Comparison of ENCODE assay signal across 25 mouse cellular contexts in genomic region chr15:40361849-40362533, GRCm38 (mm10).
DNase-seq lines count a peak whose midpoint lies in the region; ATAC-seq lines count a peak whose summit lies in the region.
"Had no signal": no experiment of that assay in that cellular context is flagged by ENCODE, and none has a peak within 500 bp of the region (broad histone marks: within the 10 kb centered on the region; RNA-seq: fewer than 3 reads in every experiment).

No protein-coding gene starts in this region.

- ATAC-seq in cerebellum, adult (ENCODE audit: insufficient number of reproducible peaks, low FRiP score, low TSS enrichment), result peak; percentile 95
- ATAC-seq in kidney, embryonic 16.5 days (ENCODE audit: low FRiP score, low TSS enrichment), result no peak
- ATAC-seq: forebrain, embryonic 14.5 days; liver, embryonic 12.5 days; liver, postnatal 0 days had no signal

- no peaks in the 10 kb centered on the region for H3K36me3 ChIP-seq in kidney, embryonic 16.5 days (ENCODE audit: insufficient read depth, low read length)
- H3K36me3 ChIP-seq: embryonic facial prominence, embryonic 12.5 days; heart, embryonic 12.5 days; hindbrain, embryonic 15.5 days; limb, embryonic 13.5 days; liver, embryonic 12.5 days; neural tube, embryonic 13.5 days had no signal

- no peak overlapping the region for H3K9ac ChIP-seq in kidney, embryonic 16.5 days (replicated peaks; ENCODE audit: low read length)
- H3K9ac ChIP-seq: embryonic facial prominence, embryonic 12.5 days; heart, embryonic 12.5 days; hindbrain, embryonic 15.5 days; limb, embryonic 13.5 days; liver, embryonic 12.5 days; liver, postnatal 0 days; neural tube, embryonic 13.5 days had no signal

- 0 out of 2 replicates have a peak, but pooled peaks cover 2% of the 10 kb centered on the region for H3K4me1 ChIP-seq in kidney, embryonic 16.5 days (ENCODE audit: insufficient read depth, low read length)
- H3K4me1 ChIP-seq: embryonic facial prominence, embryonic 12.5 days; hindbrain, embryonic 15.5 days; limb, embryonic 13.5 days; liver, embryonic 12.5 days; neural tube, embryonic 13.5 days had no signal

- DNase-seq in brain, adult 2 months (ENCODE audit: low read depth, low spot score), result peak; percentile 98
- peak; percentile 84 for DNase-seq in cerebellum, adult 8-10 months
- peak; percentile 86 to 87 for DNase-seq in cerebellum, postnatal 25 days
- DNase-seq in layer of hippocampus, adult 9-10 months (ENCODE audit: low spot score), result no peak
- DNase-seq: adrenal gland, postnatal 36 days; B cell, adult 2 months; embryo, embryonic 11 days; heart, adult 2 months; kidney, adult 2 months; liver, postnatal 0 days; lung, postnatal 36 days; retina, postnatal 1 day; right cerebral cortex, postnatal 14 days; thymus, postnatal 4 days had no signal

- H3K27me3 ChIP-seq in kidney, embryonic 16.5 days (ENCODE audit: insufficient read depth, low read length), result no peaks in the 10 kb centered on the region
- H3K27me3 ChIP-seq: embryonic facial prominence, embryonic 12.5 days; heart, embryonic 12.5 days; hindbrain, embryonic 15.5 days; limb, embryonic 13.5 days; liver, embryonic 12.5 days; neural tube, embryonic 13.5 days had no signal

- H3K4me2 ChIP-seq in kidney, embryonic 16.5 days (replicated peaks; ENCODE audit: low read depth, low read length), result no peak overlapping the region
- H3K4me2 ChIP-seq: embryonic facial prominence, embryonic 12.5 days; heart, embryonic 12.5 days; hindbrain, embryonic 15.5 days; limb, embryonic 13.5 days; liver, embryonic 12.5 days; midbrain, embryonic 11.5 days; neural tube, embryonic 13.5 days had no signal

- H3K9me3 ChIP-seq in kidney, embryonic 16.5 days (ENCODE audit: low read length), result no peaks in the 10 kb centered on the region
- H3K9me3 ChIP-seq: embryonic facial prominence, embryonic 12.5 days; heart, embryonic 12.5 days; hindbrain, embryonic 15.5 days; limb, embryonic 13.5 days; liver, embryonic 12.5 days; neural tube, embryonic 13.5 days had no signal

- H3K4me3 ChIP-seq in kidney, embryonic 16.5 days (ENCODE audit: low read length), result no peak overlapping the region
- H3K4me3 ChIP-seq: embryonic facial prominence, embryonic 12.5 days; heart, adult 2 months; heart, embryonic 12.5 days; hindbrain, embryonic 15.5 days; limb, embryonic 13.5 days; liver, embryonic 12.5 days; neural tube, embryonic 13.5 days had no signal

- WGBS in kidney, embryonic 16.5 days, result 85% methylated on average over 11 of the region's 11 CpGs

- H3K27ac ChIP-seq in kidney, embryonic 16.5 days (ENCODE audit: low read length), result no peak overlapping the region
- H3K27ac ChIP-seq: embryonic facial prominence, embryonic 12.5 days; heart, adult 2 months; hindbrain, embryonic 15.5 days; kidney, postnatal 0 days; limb, embryonic 13.5 days; liver, embryonic 12.5 days; neural tube, embryonic 13.5 days had no signal
